Mouse (Mus musculus) neural tube, embryonic 12.5 days (tissue): ENCODE measurements around the gene Limk2. TPM values are rescaled to one million over a fixed set of nuclear protein-coding genes. Genes with fewer than 3 reads are reported as not detected.

Experiments used
- ATAC-seq: fragments of 200-750 bp; cut with Nextera tagmentation; 2 replicates; pipeline ENCODE4 v1.8.0; 2017; ENCODE audit warnings: low read depth, mild to moderate bottlenecking, moderate TSS enrichment, moderate library complexity; ENCODE audit not compliant: low FRiP score
- H3K27ac ChIP-seq: fragments of 300-500 bp; sonication (generic); 2 replicates; pipeline ENCODE4 v1.5.1; 2016
- H3K27me3 ChIP-seq: fragments of 300-500 bp; sonication (generic); replicated peaks from 2 replicates; pipeline ENCODE4 v1.6.1; 2016; ENCODE audit warnings: mild to moderate bottlenecking
- H3K36me3 ChIP-seq: fragments of 300-500 bp; sonication (generic); 2 replicates; pipeline ENCODE4 v1.6.1; 2016; ENCODE audit warnings: mild to moderate bottlenecking
- H3K4me1 ChIP-seq: fragments of 300-500 bp; sonication (generic); 2 replicates; pipeline ENCODE4 v1.6.1; 2016
- H3K4me2 ChIP-seq: fragments of 300-500 bp; sonication (generic); replicated peaks from 2 replicates; pipeline ENCODE4 v1.6.1; 2016; ENCODE audit warnings: mild to moderate bottlenecking
- H3K4me3 ChIP-seq: fragments of 300-500 bp; sonication (generic); 2 replicates; pipeline ENCODE4 v1.5.1; 2016
- H3K9ac ChIP-seq: fragments of 300-500 bp; sonication (generic); 2 replicates; pipeline ENCODE4 v1.6.1; 2016; ENCODE audit warnings: mild to moderate bottlenecking
- H3K9me3 ChIP-seq: fragments of 300-500 bp; sonication (generic); 2 replicates; pipeline ENCODE4 v1.6.1; 2016; ENCODE audit warnings: mild to moderate bottlenecking
- WGBS: fragments of 180-500 bp; shearing (Covaris S2); methylation state at CpG from one replicate; pipeline ENCODE4 v1.1.7; 2016; 5-methylcytosine and 5-hydroxymethylcytosine counted together
- polyA plus RNA-seq: library from polyadenylated mRNA; unstranded; fragments of >200 nt; fragmentation: Nextera tagmentation; extraction: Ambion mirVana; gene quantifications from 2 replicates; pipeline ENCODE4 v1.2.1, GENCODE M21; 2016

Limk2 gene
- polyA plus RNA-seq, 1 experiment from 2014 or later, result 121 TPM

DNA sequence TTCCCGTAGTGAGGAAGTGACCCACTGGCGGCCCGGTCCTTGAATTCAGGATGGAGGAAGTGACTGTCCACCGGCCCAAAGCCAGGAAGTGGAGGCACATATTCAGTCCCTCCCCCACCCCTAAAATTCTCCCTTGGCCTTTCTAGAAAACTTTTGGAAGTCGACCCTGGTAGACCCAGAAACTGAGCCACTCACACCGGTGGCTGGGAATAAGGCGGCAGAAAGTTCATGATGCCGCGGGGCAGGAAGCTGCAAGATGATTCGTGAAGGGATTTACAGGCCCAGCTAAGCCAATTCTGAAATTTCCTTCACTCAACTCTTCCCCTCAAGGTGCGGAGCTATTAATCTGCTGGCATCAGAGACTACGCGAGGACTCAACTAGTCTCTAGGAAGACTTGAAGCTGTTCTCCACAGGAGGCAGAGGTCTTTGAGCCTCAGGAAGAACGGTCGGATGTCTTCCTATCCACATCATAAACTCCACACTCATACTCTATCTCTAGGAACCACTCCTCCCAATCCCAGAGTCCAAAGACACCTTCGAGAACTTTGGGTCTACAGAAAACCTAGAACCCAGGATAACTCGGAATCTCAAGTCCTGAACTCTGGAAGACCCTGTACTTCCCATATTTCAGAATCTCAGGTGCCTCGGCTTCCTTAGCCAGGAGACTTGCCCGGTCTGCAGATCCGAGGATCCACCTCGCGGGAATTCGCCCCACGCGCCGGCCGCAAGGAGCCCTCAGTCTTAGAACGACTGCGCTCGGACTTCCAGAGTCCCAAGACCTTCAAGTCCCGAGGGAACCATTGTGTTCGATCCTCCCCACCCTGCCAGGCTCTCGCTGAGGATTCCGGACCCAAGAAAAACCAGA lies 625 bp downstream of the Limk2 start:
- no peaks in the 10 kb centered on the region for H3K36me3 ChIP-seq
- peaks cover 10% of the 10 kb centered on the region; the same call in 1 of the 2 replicates for H3K4me1 ChIP-seq
- WGBS, result 6% methylated on average over 34 of the region's 34 CpGs
- H3K9me3 ChIP-seq, result no peaks in the 10 kb centered on the region
- ATAC-seq, result no peak; the same call in none of the 2 replicates
- no peaks in the 10 kb centered on the region for H3K27me3 ChIP-seq
- H3K9ac ChIP-seq, result peak overlapping the region; percentile 77
- peak overlapping the region; percentile 69 for H3K4me3 ChIP-seq
- peak overlapping the region; percentile 77 for H3K4me2 ChIP-seq
- peak overlapping the region; percentile 50; the same call in 1 of the 2 replicates for H3K27ac ChIP-seq

DNA sequence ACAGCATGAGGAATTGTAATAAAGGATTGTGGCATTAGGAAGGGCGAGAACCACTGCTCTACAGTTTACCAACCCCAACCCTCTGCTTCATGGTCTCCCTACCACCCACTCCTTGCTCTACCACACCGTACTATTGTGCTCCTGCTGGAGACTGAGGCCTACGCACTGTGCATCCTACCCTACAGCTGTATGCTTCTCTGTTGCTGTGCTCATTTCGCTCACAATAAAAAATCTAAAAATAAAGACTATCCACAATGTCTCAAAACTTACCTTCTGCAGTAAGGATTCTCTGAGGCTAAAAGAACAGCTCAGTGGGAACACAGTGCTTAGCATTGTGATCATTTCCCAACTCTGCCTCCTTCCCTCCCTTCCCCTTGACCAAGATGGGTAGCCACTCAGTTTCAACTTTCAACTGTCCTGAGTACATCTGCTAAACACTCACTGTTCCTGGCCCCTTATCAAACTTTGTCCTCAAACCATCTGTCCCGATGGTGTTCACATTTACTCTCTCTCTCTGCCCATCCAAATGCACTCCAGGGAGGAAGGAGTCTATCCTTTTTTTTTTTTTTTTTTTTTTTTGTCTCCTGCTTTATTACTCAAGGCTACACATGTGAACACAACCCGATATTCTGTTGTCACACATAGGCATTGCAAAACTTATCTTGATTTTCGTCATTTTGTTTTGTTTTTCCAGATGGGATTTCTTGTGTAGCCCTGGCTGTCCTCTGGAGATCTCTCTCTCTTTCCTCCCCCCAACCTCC lies 4.5 kb downstream of the Limk2 start:
- Histone ChIP-seq H3K27ac (no peak overlapping the region), H3K9me3 (no peaks in the 10 kb centered on the region), H3K27me3 (no peaks in the 10 kb centered on the region), H3K9ac (no peak overlapping the region), H3K36me3 (no peaks in the 10 kb centered on the region), H3K4me1 (peaks cover 10% of the 10 kb centered on the region; the same call in 1 of the 2 replicates), H3K4me2 (no peak overlapping the region), H3K4me3 (no peak overlapping the region)
- no peak for ATAC-seq
- WGBS, result 89% methylated on average over 7 of the region's 7 CpGs

GRCm38 (mm10) chr11:3403024-3403423 lies 6.0 kb downstream of the Limk2 start:
- H3K9ac ChIP-seq, result no peak overlapping the region
- WGBS, result 88% methylated on average over 3 of the region's 3 CpGs
- ATAC-seq, result no peak

DNA sequence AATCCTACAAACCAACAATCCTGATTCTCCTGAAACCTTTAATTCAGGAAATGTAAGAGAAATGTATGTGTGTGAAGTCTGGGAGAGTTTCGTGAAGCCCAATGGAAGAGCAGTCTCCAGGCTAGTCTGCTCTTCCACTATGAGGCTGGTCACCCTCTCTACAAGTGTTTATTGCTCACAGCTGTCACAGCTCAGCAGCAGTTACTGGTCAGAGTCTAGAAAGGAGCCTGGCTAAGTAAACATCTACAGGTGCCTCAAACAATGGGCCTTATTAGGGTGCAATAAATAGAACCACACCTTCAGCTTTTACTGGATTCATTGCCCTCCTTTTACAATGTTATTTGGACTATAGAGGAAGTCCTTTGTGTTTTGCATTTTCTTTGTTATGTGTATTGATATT lies 10.7 kb downstream of the Limk2 start:
- H3K9ac ChIP-seq, result no peak overlapping the region
- H3K9me3 ChIP-seq, result no peaks in the 10 kb centered on the region
- H3K36me3 ChIP-seq, result no peaks in the 10 kb centered on the region
- H3K4me3 ChIP-seq, result no peak overlapping the region
- peaks cover 21% of the 10 kb centered on the region for H3K4me1 ChIP-seq
- no peak overlapping the region for H3K27ac ChIP-seq
- H3K27me3 ChIP-seq, result no peaks in the 10 kb centered on the region
- WGBS, result 44% methylated on average over 1 of the region's 1 CpGs
- ATAC-seq, result no peak
- H3K4me2 ChIP-seq, result no peak overlapping the region

More at GRCm38 (mm10) chr11:3403024-3403423, 6.0 kb downstream of the Limk2 start:
- Histone ChIP-seq H3K27me3 (no peaks in the 10 kb centered on the region), H3K4me2 (no peak overlapping the region), H3K9me3 (no peaks in the 10 kb centered on the region), H3K27ac (no peak overlapping the region), H3K36me3 (no peaks in the 10 kb centered on the region), H3K4me3 (no peak overlapping the region), H3K4me1 (peaks cover 3% of the 10 kb centered on the region; the same call in 1 of the 2 replicates)

DNA sequence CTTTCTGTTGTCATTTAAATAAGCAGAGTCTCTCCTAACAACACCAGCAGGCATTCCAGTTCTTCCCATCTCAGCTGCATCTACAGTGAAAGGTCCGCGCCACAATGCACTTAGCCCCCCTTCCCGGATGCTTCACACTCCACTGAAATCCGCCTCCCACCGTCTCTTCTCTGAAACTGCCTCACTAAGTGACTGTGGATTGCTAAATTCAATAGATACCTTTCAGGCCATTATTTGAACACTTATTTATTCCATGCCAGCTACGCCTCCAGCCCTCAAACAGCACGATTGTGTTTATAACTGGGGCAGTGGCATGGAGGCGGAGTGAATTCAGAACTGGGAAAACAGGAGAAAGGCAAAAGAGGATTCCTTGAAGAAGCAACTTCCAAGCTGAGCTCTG lies 12.4 kb downstream of the Limk2 start:
- peak; percentile 82 for ATAC-seq
- no peaks in the 10 kb centered on the region for H3K9me3 ChIP-seq
- WGBS, result 24% methylated on average over 8 of the region's 8 CpGs
- no peak overlapping the region for H3K9ac ChIP-seq
- peak overlapping the region; percentile 32; the same call in 1 of the 2 replicates for H3K27ac ChIP-seq
- H3K4me2 ChIP-seq, result 0 out of 2 replicates have a peak overlapping the region, but pooled peaks have one; percentile 9
- H3K27me3 ChIP-seq, result no peaks in the 10 kb centered on the region
- no peaks in the 10 kb centered on the region; the same call in 1 of the 2 replicates for H3K36me3 ChIP-seq
- H3K4me3 ChIP-seq, result no peak overlapping the region
- H3K4me1 ChIP-seq, result peaks cover 21% of the 10 kb centered on the region

- H3K4me2 ChIP-seq, result no peak overlapping the region
- ATAC-seq, result peak; percentile 70
- no peaks in the 10 kb centered on the region; the same call in 1 of the 2 replicates for H3K36me3 ChIP-seq
- no peaks in the 10 kb centered on the region for H3K27me3 ChIP-seq
- 28% methylated on average over 3 of the region's 3 CpGs for WGBS
- peak overlapping the region; percentile 32; the same call in 1 of the 2 replicates for H3K27ac ChIP-seq
- no peak overlapping the region for H3K4me3 ChIP-seq
- H3K9me3 ChIP-seq, result no peaks in the 10 kb centered on the region
- H3K4me1 ChIP-seq, result peaks cover 21% of the 10 kb centered on the region
- H3K9ac ChIP-seq, result no peak overlapping the region
Measured at GRCm38 (mm10) chr11:3396091-3396490, 12.9 kb downstream of the Limk2 start.

GRCm38 (mm10) chr11:3394520-3394919 lies 14.5 kb downstream of the Limk2 start:
- Histone ChIP-seq H3K27me3 (no peaks in the 10 kb centered on the region), H3K9me3 (no peaks in the 10 kb centered on the region), H3K9ac (no peak overlapping the region), H3K4me2 (no peak overlapping the region), H3K4me1 (peaks cover 21% of the 10 kb centered on the region), H3K36me3 (no peaks in the 10 kb centered on the region; the same call in 1 of the 2 replicates), H3K4me3 (no peak overlapping the region), H3K27ac (no peak overlapping the region)
- WGBS, result 55% methylated on average over 5 of the region's 5 CpGs
- ATAC-seq, result no peak

- 86% methylated on average over 8 of the region's 8 CpGs for WGBS
Measured at GRCm38 (mm10) chr11:3392526-3392925, 16.5 kb downstream of the Limk2 start.

GRCm38 (mm10) chr11:3390789-3391188 lies 18.2 kb downstream of the Limk2 start:
- Histone ChIP-seq H3K27me3 (no peaks in the 10 kb centered on the region), H3K36me3 (peaks cover 4% of the 10 kb centered on the region), H3K4me3 (no peak overlapping the region), H3K9ac (no peak overlapping the region), H3K9me3 (no peaks in the 10 kb centered on the region), H3K4me2 (no peak overlapping the region), H3K4me1 (no peaks in the 10 kb centered on the region; the same call in 1 of the 2 replicates), H3K27ac (no peak overlapping the region)
- WGBS, result 91% methylated on average over 5 of the region's 5 CpGs
- no peak for ATAC-seq

More at GRCm38 (mm10) chr11:3392526-3392925, 16.5 kb downstream of the Limk2 start:
- Histone ChIP-seq H3K27me3 (no peaks in the 10 kb centered on the region), H3K9ac (no peak overlapping the region), H3K4me3 (no peak overlapping the region), H3K4me1 (peaks cover 17% of the 10 kb centered on the region), H3K36me3 (no peaks in the 10 kb centered on the region; the same call in 1 of the 2 replicates), H3K4me2 (no peak overlapping the region), H3K27ac (no peak overlapping the region), H3K9me3 (no peaks in the 10 kb centered on the region)
- no peak for ATAC-seq

GRCm38 (mm10) chr11:3389996-3390395 lies 19.0 kb downstream of the Limk2 start:
- ATAC-seq, result no peak
- Histone ChIP-seq H3K9ac (no peak overlapping the region), H3K4me1 (no peaks in the 10 kb centered on the region), H3K4me2 (no peak overlapping the region), H3K4me3 (no peak overlapping the region), H3K27me3 (no peaks in the 10 kb centered on the region), H3K9me3 (no peaks in the 10 kb centered on the region), H3K36me3 (peaks cover 4% of the 10 kb centered on the region), H3K27ac (no peak overlapping the region)
- WGBS, result 78% methylated on average over 5 of the region's 5 CpGs

DNA sequence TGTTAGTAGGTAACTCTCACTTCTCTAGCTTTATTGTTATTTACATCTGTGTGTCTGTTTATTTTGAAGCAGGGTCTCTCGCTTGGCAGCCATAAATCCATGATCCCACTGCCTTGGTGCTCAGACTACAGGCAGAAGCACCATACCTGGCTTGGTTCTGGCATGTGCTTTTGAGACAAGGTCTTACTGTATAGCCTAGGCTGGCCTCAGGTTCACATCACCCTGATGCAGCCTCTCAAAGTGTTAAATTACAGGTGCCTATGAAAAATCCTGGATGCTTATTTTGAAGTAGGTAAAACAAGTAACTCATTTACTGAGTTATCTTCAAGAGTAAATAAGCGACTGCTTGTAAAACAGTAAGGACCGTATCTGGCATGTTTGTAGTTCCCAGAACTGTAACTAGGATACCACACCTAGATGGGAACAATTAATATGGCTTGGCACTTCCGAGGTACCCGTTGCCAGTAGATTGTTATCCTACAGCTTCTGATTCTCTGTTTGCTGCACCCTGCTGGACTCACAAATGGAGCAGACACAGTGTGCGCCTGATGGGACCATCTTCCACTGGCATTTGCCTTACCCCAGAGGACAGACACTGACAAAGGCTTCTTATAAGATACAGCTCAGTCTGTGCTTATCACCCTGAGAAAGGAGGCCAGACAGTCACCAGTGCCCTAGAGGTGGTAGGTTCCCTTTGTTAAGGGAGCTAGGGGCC lies 21.4 kb downstream of the Limk2 start:
- WGBS, result 86% methylated on average over 6 of the region's 6 CpGs
- no peak overlapping the region for H3K9ac ChIP-seq
- no peaks in the 10 kb centered on the region for H3K9me3 ChIP-seq
- no peak for ATAC-seq
- no peaks in the 10 kb centered on the region for H3K27me3 ChIP-seq
- H3K4me2 ChIP-seq, result no peak overlapping the region
- no peak overlapping the region for H3K27ac ChIP-seq
- peaks cover 13% of the 10 kb centered on the region for H3K36me3 ChIP-seq
- no peak overlapping the region for H3K4me3 ChIP-seq
- H3K4me1 ChIP-seq, result no peaks in the 10 kb centered on the region
